Mouse (Mus musculus): Measurements from ENCODE around the gene Trim21.

GRCm38 (mm10) chr7:102575998-102576397 lies 10.7 kb upstream of the Trim21 start:
- no peak for TF ChIP-seq CTCF (IDR thresholded peaks at IDR 0.05; ENCODE audit: control insufficient read depth, insufficient read depth, low read length)
- no peak for TF ChIP-seq POLR2A (IDR thresholded peaks at IDR 0.05; ENCODE audit: borderline replicate concordance, control insufficient read depth, low read depth, low read length)

Measured in bone marrow, adult 2 months (tissue).